8 mouse cellular contexts compared by ENCODE assay signal in the genomic region with DNA sequence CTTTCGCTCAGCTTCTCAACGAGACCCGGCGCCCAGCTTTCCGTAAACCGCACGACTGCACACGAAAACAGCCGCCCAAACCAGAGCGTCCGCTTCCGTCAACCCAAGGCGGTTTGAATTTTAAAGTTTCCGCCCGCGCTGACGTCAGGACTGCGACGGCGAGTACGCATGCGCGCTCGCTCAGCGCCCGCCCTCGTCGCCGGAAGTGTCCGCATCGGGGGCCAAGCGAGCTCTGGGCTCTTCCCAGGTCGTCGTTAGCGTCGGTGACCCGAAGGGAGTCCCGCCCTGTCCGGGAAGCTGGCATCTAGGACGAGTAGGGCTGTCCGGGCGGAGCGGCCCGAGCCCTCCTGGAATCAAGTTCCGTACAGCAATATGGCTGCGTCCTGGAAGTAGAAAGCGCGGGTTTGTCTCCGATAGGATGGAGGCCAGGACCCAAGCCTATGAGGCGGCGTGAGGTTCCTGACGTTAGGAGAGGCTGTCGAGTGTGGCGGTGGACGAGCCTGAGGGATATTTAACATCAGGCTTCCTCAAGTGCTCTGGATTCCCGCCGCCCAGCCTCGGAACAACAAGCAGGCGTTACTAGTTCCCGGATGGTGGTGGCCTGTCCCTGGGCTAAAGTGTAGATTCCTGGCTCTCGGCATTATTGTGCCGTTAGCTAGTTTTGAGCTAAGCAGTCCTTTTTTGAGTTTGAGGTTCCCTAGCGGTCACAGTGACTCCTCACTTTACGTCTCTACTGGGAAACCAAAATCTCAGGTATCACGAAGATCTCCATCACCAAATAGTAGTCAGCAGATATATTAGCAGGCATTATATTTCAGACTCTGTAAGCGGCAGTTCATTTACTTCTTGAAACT. TPM values are rescaled to one million over a fixed set of nuclear protein-coding genes. Genes with fewer than 3 reads are reported as not detected.
DNase-seq lines count a peak whose midpoint lies in the region; ATAC-seq lines count a peak whose summit lies in the region.

A gene (minus strand): TSS at position 147 of the 854 bp plus-strand sequence.

- H3K9me3 ChIP-seq in hindbrain, embryonic 12.5 days (replicated peaks), result no peaks in the 10 kb centered on the region

- under 1% methylated on average over 66 of the region's 66 CpGs for WGBS in hindbrain, embryonic 12.5 days

- peak within 1 kb of the TSS; percentile 59 for H3K4me3 ChIP-seq in hindbrain, embryonic 12.5 days

- peak; percentile 98 for DNase-seq in NIH3T3 (ENCODE audit: low read depth)
- DNase-seq in cerebellum, postnatal 10 days, result peak; percentile 95 to 97
- peak; percentile 86 to 88 for DNase-seq in frontal cortex, postnatal 10 days (ENCODE audit: low spot score in 2 of 2)
- peak; percentile 90 to 93 for DNase-seq in layer of hippocampus, postnatal 14 days (ENCODE audit: low spot score in 2 of 2)
- peak; percentile 92 for DNase-seq in lung, postnatal 14 days
- DNase-seq in retina, adult 2 months (ENCODE audit: low read depth, low spot score), result peak; percentile 90
- DNase-seq in thymus, postnatal 36 days, result peak; percentile 87

- peak within 1 kb of the TSS; percentile 98 for H3K27ac ChIP-seq in hindbrain, embryonic 12.5 days

- H3K4me2 ChIP-seq in hindbrain, embryonic 12.5 days (replicated peaks), result peak within 1 kb of the TSS; percentile 76

- H3K4me1 ChIP-seq in hindbrain, embryonic 12.5 days, result peaks cover 17% of the 10 kb centered on the region

- 0 out of 2 replicates have a peak, but pooled peaks cover 5% of the 10 kb centered on the region for H3K36me3 ChIP-seq in hindbrain, embryonic 12.5 days

- H3K27me3 ChIP-seq in hindbrain, embryonic 12.5 days, result no peaks in the 10 kb centered on the region

- ATAC-seq in hindbrain, embryonic 12.5 days (ENCODE audit: low FRiP score), result peak; percentile 98

- H3K9ac ChIP-seq in hindbrain, embryonic 12.5 days, result peak within 1 kb of the TSS; percentile 68

RNA-seq across cellular contexts. Expression of the gene that starts here (rescaled TPM):
- 32.2 and 33.3 TPM in 2 replicates for polyA plus RNA-seq in hindbrain, embryonic 12.5 days (2016; fragmentation: Nextera tagmentation; extraction: Ambion mirVana)
- total RNA-seq in layer of hippocampus, postnatal 14 days (2021), result 1 to 10 TPM; 1.4 to 1.5 TPM

Comparison
In these comparisons a context has a peak if more than half of its experiments do, and no peak if none do; other contexts are left out.
1. Peak in every context shown above with its lines: DNase-seq, ATAC-seq, H3K4me3 ChIP-seq and H3K27ac ChIP-seq.